Mouse (Mus musculus): Measurements from ENCODE around the gene Nme7. TPM values are rescaled to one million over a fixed set of nuclear protein-coding genes. Genes with fewer than 3 reads are reported as not detected.
A peak's percentile ranks its signal among the peaks of the same experiment; 100 is the strongest.

Gene Nme7
- total and polyA plus RNA-seq, 2 experiments from 2014 or later: 9.0 to 10.5 TPM

GRCm38 (mm10) chr1:164342161-164342560, 38.2 kb downstream of the Nme7 start:
- Histone ChIP-seq H3K9me3 (replicated peaks; ENCODE audit: control insufficient read depth, low read length) (no peaks in the 10 kb centered on the region), H3K27ac (ENCODE audit: low read depth) (no peak overlapping the region), H3K36me3 (replicated peaks; ENCODE audit: control insufficient read depth, insufficient read depth, low read length) (0 out of 2 replicates have a peak, but pooled peaks cover 7% of the 10 kb centered on the region), H3K4me2 (ENCODE audit: low read depth, low read length) (no peak overlapping the region), H3K4me1 (ENCODE audit: control insufficient read depth, insufficient read depth) (no peaks in the 10 kb centered on the region), H3K27me3 (ENCODE audit: control insufficient read depth, insufficient read depth, low read length) (no peaks in the 10 kb centered on the region), H3K4me3 (ENCODE audit: low read depth, low read length) (no peak overlapping the region), H3K9ac (replicated peaks; ENCODE audit: low read depth, low read length) (no peak overlapping the region)
- WGBS: 82% methylated on average over 3 of the region's 3 CpGs
- DNase-seq (ENCODE audit: low spot score) (no peak), ATAC-seq (ENCODE audit: insufficient read depth, low read depth) (no peak)
- TF ChIP-seq EP300 (IDR thresholded peaks at IDR 0.05; ENCODE audit: low read depth) (no peak), CTCF (IDR thresholded peaks at IDR 0.05; ENCODE audit: low read depth) (peak; percentile 41)

DNA sequence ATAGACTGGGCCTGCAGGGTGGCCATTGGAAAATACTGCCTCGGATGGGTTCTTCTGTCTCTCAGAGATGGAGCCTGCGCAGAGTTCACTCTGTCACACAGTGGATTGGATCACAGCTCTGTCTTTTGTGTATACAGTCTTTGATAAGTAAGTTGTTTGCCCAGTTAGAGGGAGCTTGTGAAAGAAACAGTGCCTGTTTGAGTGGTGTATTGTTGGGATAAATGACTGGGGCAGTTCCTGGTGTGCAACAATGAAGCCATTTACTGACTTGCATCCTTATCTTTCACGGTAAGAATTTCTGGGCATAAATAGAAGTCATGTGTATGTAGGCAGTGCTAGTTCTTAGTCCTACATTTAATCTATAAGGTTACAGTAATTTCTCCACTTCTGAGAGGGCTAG, 49.5 kb downstream of the Nme7 start:
- Histone ChIP-seq H3K27ac (ENCODE audit: low read depth) (no peak overlapping the region), H3K9me3 (replicated peaks; ENCODE audit: control insufficient read depth, low read length) (0 out of 2 replicates have a peak, but pooled peaks cover 4% of the 10 kb centered on the region), H3K4me2 (ENCODE audit: low read depth, low read length) (no peak overlapping the region)

GRCm38 (mm10) chr1:164357995-164358394, 54.1 kb downstream of the Nme7 start:
- H3K36me3 ChIP-seq (replicated peaks; ENCODE audit: control insufficient read depth, insufficient read depth, low read length): no peaks in the 10 kb centered on the region
- H3K9me3 ChIP-seq (replicated peaks; ENCODE audit: control insufficient read depth, low read length): no peaks in the 10 kb centered on the region
- ATAC-seq (ENCODE audit: insufficient read depth, low read depth) (no peak), DNase-seq (ENCODE audit: low spot score) (no peak)
- 57% methylated on average over 3 of the region's 3 CpGs for WGBS
- H3K4me2 ChIP-seq (ENCODE audit: low read depth, low read length): no peak overlapping the region
- H3K4me3 ChIP-seq (ENCODE audit: low read depth, low read length): no peak overlapping the region
- no peaks in the 10 kb centered on the region for H3K4me1 ChIP-seq (ENCODE audit: control insufficient read depth, insufficient read depth)
- H3K27me3 ChIP-seq (ENCODE audit: control insufficient read depth, insufficient read depth, low read length): no peaks in the 10 kb centered on the region
- TF ChIP-seq EP300 (IDR thresholded peaks at IDR 0.05; ENCODE audit: low read depth) (no peak), CTCF (IDR thresholded peaks at IDR 0.05; ENCODE audit: low read depth) (no peak)
- no peak overlapping the region for H3K9ac ChIP-seq (replicated peaks; ENCODE audit: low read depth, low read length)
- no peak overlapping the region for H3K27ac ChIP-seq (ENCODE audit: low read depth)

More for the DNA sequence above, 49.5 kb downstream of the Nme7 start:
- no peak overlapping the region for H3K9ac ChIP-seq (replicated peaks; ENCODE audit: low read depth, low read length)
- TF ChIP-seq CTCF (IDR thresholded peaks at IDR 0.05; ENCODE audit: low read depth) (no peak), EP300 (IDR thresholded peaks at IDR 0.05; ENCODE audit: low read depth) (no peak)
- no peaks in the 10 kb centered on the region for H3K27me3 ChIP-seq (ENCODE audit: control insufficient read depth, insufficient read depth, low read length)
- H3K36me3 ChIP-seq (replicated peaks; ENCODE audit: control insufficient read depth, insufficient read depth, low read length): no peaks in the 10 kb centered on the region
- 47% methylated on average over 3 of the region's 3 CpGs for WGBS
- no peak for DNase-seq (ENCODE audit: low spot score)
- no peak for ATAC-seq (ENCODE audit: insufficient read depth, low read depth)
- no peaks in the 10 kb centered on the region for H3K4me1 ChIP-seq (ENCODE audit: control insufficient read depth, insufficient read depth)
- H3K4me3 ChIP-seq (ENCODE audit: low read depth, low read length): no peak overlapping the region

DNA sequence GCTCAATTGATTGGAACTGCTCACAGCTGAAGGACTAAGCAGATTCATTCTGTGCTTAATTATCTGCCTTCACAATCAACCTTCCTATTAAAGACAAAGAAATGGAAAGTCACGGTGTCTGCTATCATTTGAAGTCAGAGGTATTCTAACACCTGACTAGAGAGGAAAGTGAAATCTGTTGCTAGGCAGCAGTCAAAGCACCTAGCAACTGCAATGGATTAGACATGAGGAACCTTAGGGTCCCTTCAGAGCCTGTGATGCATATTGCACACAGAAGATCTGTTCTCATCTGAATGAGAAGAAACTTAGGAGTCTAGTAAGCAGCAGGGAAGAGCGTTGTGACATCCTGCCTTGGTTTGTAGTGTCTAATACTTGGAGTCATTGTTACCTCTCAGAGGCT, 58.1 kb downstream of the Nme7 start:
- TF ChIP-seq EP300 (IDR thresholded peaks at IDR 0.05; ENCODE audit: low read depth) (no peak), CTCF (IDR thresholded peaks at IDR 0.05; ENCODE audit: low read depth) (no peak)
- Histone ChIP-seq H3K27ac (ENCODE audit: low read depth) (no peak overlapping the region), H3K9ac (replicated peaks; ENCODE audit: low read depth, low read length) (no peak overlapping the region), H3K4me1 (ENCODE audit: control insufficient read depth, insufficient read depth) (no peaks in the 10 kb centered on the region), H3K4me3 (ENCODE audit: low read depth, low read length) (no peak overlapping the region), H3K4me2 (ENCODE audit: low read depth, low read length) (no peak overlapping the region), H3K27me3 (ENCODE audit: control insufficient read depth, insufficient read depth, low read length) (no peaks in the 10 kb centered on the region), H3K9me3 (replicated peaks; ENCODE audit: control insufficient read depth, low read length) (no peaks in the 10 kb centered on the region), H3K36me3 (replicated peaks; ENCODE audit: control insufficient read depth, insufficient read depth, low read length) (no peaks in the 10 kb centered on the region)
- WGBS: 91% methylated on average over 2 of the region's 2 CpGs
- no peak for ATAC-seq (ENCODE audit: insufficient read depth, low read depth)
- DNase-seq (ENCODE audit: low spot score): no peak

DNA sequence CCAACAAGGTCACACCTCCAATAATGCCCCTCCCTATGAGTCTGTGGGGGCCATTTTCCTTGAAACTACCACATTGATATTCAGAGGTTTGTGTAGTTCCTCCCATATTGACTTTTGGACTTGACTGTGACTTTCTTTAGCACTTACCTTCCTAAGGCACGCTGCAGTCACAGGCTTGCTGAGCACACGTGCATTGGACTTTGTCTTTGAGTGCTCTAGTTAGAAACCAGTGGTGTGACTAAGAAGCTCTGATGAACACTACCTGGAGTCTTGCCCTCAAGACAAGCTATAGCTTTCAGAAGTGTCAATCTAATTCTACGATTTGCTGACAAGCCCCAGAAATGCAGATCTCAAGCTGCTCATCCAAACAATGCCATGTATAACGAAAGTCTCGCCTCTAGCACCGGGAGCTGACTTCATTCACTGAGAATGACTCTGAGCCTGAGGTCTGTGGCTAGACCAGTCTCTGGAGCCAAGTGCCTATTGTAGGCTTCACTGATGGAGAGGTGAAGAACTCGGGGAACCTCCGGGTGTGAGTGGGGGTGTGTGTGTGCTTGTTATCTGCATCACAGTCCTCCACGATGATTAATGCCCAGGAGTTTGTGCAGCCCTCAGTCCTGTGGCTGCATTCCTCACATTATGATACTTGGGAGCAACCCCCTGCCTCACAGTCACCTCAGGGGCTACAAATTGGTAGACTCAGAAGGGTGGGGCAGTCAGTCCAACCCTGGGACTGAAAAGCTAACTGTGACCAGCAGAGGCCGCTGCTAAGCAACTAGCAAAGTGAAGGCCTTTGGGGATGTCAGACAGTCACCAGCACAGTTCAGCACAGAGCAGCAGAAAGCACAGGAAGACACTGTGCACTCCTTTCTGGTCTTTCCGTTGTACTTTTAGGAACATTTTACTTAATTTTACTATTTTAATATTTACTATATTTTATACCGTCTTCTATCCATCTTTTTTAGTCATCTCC, 62.5 kb downstream of the Nme7 start:
- Histone ChIP-seq H3K27me3 (ENCODE audit: control insufficient read depth, insufficient read depth, low read length) (no peaks in the 10 kb centered on the region), H3K4me3 (ENCODE audit: low read depth, low read length) (no peak overlapping the region), H3K9ac (replicated peaks; ENCODE audit: low read depth, low read length) (no peak overlapping the region), H3K9me3 (replicated peaks; ENCODE audit: control insufficient read depth, low read length) (no peaks in the 10 kb centered on the region), H3K27ac (ENCODE audit: low read depth) (no peak overlapping the region), H3K36me3 (replicated peaks; ENCODE audit: control insufficient read depth, insufficient read depth, low read length) (no peaks in the 10 kb centered on the region), H3K4me2 (ENCODE audit: low read depth, low read length) (no peak overlapping the region), H3K4me1 (ENCODE audit: control insufficient read depth, insufficient read depth) (no peaks in the 10 kb centered on the region)
- DNase-seq (ENCODE audit: low spot score) (peak; percentile 80), ATAC-seq (ENCODE audit: insufficient read depth, low read depth) (peak; percentile 81)
- TF ChIP-seq CTCF (IDR thresholded peaks at IDR 0.05; ENCODE audit: low read depth) (peak; percentile 93), EP300 (IDR thresholded peaks at IDR 0.05; ENCODE audit: low read depth) (no peak)
- WGBS: 65% methylated on average over 12 of the region's 12 CpGs

All from heart, postnatal 0 days (tissue).